Mouse (Mus musculus): ENCODE measurements around the gene Plxnd1.

Plxnd1 gene

DNA sequence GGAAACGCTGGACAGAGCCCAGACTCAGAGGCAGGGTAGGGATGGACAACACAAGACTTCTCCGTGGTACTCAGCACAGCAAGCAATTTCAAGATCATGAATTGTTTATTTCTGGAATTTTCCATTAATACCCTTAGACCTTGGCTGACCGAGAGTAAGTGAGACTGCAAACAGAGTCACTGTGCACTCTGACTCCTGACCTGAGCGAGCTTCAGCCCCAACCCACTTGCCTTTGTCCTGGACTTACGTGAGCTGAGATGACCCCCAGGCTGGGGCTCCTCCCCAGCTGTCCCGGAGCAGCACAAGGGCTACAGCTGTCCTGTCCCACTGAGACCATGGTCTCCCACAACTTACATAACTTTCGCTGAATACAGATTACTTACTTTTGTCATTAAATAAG is 11.9 kb downstream of the Plxnd1 start:
- DNase-seq (ENCODE audit: low read depth, low spot score), result no peak

- DNase-seq (ENCODE audit: low read depth, low spot score), result no peak
These were observed 16.2 kb downstream of the Plxnd1 start for GRCm38 (mm10) chr6:115978596-115978995.

DNA sequence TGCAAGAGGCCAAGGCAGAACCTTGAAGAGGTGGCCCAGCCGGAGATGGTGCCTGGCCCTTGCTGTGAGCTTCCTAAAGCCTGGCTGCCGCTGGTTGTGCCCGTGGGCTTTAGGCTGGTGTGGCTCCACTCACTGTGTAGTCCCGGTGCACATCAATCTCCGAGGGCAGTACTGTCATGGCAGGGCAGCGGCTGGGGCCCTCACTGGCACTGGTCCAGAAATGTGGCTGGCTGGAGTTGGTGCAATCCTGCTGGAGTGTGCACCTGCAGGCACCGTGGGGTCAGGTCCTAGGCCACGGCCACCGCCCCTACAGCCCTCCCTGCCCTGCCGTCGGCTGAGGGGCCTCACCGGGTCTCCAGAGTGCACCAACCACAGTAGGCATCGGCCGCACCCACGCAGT is 17.0 kb downstream of the Plxnd1 start:
- no peak for DNase-seq (ENCODE audit: low read depth, low spot score)

DNA sequence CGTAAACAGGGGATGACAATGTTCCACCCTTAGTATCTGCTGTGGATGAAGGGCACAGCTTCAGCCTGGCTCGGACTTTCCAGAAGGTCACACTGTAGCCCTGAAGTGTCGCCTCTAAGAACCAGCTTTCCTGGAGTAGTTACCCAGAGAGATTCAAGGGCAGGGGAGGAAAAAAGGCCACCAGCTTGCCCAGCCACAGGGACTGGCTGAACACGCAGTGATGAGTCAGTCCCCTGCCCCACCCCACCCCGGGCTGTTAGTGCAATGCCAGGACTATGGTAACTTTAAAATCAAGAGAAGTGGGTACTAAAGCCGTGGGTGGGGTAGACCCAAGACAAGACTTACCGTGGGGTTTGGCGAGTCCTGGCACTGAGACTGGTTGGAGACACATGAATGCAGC is 19.2 kb downstream of the Plxnd1 start:
- DNase-seq (ENCODE audit: low read depth, low spot score), result no peak

DNA sequence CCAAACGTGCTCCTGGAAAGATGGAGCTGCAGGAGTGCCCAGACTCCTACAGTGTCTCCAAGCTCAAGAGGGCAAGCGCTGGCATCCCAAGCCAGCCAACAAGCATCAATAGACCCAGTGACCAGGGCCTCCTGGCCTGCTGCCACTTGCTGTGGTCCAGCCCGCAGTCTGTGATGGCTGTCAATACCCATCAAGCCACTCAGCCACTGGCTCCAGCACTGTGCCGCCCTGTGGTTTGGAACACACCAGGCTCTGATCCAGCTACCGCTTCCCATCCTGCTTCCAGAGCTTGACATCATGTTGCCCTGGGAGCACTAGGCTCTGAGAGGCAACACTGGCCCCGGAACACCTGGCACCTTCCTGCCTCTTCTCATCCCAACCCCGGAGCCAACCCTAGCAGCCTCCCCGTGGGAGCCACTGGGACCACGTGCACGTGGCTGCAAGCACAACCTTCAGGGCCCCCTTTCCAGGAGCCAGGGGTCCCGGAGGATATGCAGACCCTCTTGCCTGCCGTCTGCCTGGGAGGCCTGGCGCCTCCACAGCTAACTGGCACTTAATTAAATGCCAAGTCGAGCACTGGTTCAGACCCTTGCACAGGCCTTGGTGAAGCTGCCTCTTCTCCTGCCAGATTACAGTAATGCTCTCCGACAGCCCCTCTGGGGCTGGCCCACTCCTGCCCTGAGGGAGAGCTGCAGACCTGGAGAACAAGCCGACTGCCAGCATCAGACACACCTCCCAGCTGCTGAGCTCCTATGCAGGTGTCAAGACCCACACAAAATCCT is 20.7 kb downstream of the Plxnd1 start:
- DNase-seq (ENCODE audit: low read depth, low spot score), result no peak

DNA sequence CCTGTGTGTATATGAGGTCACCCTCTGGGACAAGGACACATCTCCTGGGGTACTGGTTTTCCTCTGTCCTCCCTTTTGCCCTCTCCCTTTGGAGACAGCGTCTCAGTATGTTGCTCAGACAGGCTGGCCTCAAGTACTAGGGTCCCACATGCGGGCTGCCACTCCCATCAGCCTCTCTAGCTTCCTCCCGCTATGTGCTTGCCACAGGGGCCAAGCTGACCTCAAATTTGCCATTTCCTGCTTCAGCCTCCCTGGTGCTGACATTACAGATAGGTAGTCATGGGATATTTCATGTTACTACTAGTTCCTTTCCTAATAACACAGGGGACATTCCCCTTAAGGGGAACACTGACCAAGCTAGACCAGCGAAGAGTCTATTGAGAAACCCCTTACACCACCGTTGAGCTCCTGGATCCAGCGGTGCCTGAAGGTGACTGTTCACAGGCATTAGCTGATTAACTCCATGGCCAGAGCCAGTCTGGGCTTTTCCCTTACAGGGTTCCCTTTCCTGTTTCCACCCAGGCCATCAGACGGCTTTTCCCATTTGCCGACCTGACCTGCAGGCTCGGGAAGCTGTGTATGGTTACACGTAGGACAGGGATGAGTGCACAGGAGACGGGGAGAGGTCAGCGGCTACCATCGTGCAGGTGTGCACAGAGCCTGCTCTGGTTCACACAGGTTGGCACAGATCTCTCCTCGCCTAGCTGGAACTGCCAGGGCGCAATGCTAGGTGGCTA is 21.5 kb downstream of the Plxnd1 start:
- no peak for DNase-seq (ENCODE audit: low read depth, low spot score)

- no peak for DNase-seq (ENCODE audit: low read depth, low spot score)
These were observed 22.6 kb downstream of the Plxnd1 start for GRCm38 (mm10) chr6:115972083-115972764.

- DNase-seq (ENCODE audit: low read depth, low spot score), result no peak
These were observed 23.3 kb downstream of the Plxnd1 start for GRCm38 (mm10) chr6:115971273-115972060.

DNA sequence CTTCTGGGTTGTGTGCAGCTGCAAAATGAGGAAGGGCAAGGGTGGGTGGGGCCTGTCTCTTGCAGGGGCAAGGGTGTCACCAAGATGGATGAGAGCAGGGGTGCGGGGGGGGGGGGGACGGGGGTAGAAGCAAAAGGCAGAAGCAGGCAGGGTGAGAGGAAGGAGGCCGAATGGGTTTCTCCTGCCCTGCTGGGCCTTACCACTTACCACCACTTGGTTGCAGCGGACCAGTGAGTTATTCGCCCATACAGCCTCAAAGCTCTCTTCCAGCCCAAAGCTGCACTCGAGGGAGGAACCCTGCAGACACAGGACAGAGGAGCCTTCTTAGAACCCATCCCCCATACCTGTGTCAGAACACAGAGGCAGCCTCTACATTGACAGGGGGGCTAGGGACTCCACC is 24.9 kb downstream of the Plxnd1 start:
- no peak for DNase-seq (ENCODE audit: low read depth, low spot score)

DNA sequence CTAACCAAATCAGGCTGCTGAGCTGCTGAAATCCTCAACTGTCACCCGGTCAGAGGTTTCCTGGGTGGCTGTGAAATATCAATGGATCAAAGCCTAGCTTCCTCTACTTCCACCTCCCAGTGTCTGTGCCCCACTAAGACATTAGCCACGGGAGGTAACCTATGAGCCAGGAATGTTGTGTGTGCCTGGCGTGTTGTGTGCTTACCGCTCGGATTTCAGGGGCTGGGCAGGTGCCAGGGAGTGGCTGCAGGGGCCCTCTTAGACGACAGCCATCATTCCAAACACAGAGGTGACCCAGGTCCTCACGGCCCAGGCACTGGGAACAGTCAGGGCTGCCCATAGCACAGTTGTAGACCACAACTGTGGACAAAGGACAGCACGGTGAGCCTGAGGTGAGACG is 25.7 kb downstream of the Plxnd1 start:
- DNase-seq (ENCODE audit: low read depth, low spot score), result no peak

DNA sequence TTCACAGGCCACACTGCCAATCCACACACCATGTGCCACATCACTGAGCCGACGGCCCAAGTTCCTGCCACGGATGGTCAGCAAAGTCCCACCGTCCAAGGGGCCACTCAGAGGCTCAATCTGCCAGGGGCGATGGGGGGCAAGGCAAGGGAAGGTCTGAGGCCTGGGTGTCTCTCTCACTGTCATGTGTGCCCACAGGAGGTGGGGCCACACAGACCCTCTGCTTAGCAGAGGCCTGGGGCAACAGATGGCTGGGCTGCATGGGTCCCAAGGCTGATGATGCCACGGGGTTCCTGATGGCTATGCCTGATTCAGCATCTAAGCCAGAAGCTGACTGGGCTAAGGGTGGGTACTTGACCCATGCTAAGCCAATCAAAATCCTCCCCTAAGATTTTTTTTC is 26.1 kb downstream of the Plxnd1 start:
- DNase-seq (ENCODE audit: low read depth, low spot score), result no peak

- no peak for DNase-seq (ENCODE audit: low read depth, low spot score)
These were observed 26.7 kb downstream of the Plxnd1 start for GRCm38 (mm10) chr6:115968086-115968485.

- no peak for DNase-seq (ENCODE audit: low read depth, low spot score)
These were observed 27.4 kb downstream of the Plxnd1 start for GRCm38 (mm10) chr6:115967291-115967880.

- no peak for DNase-seq (ENCODE audit: low read depth, low spot score)
These were observed 28.4 kb downstream of the Plxnd1 start for GRCm38 (mm10) chr6:115966227-115966966.

DNA sequence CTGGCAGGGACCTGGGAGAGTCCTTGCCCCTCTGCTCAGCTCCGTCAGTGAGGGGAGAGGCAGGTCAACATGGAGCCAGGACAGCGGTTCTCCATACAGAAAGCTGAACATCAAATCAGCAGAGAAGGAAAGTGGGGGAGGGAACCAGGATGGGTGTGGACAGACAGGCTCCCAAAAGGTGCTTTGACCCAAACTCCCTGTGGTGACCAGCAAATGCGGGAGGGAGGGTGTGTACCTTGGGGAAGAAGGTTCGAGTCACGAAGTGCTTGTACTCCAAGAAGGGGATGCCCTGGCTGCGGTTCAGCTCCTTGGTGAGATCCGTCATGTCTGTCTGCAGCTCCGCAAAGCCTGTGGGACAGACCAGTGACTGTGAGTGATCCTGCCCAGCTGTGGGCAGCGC is 31.1 kb downstream of the Plxnd1 start:
- no peak for DNase-seq (ENCODE audit: low read depth, low spot score)

- DNase-seq (ENCODE audit: low read depth, low spot score), result no peak
These were observed 32.2 kb downstream of the Plxnd1 start for GRCm38 (mm10) chr6:115962439-115963085.

DNA sequence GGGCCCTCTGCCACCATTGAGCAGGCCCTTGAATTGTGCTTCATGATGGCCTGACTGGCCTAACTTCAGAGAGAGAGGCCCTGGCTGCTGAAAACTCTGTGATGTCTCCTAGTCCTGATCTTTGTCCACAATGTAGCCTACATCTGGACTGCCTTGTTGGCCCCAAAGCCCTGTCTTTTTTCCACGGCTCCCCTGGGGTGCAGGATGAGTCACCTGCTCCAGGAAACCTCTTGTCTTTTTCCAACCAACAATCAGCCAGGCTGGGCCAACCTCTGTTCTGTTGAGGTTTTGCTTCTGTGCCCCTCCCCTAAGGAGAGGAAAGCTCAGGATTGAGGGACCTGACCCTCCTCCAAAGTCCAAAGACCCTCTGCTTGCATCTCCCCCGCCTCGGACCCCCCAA is 33.1 kb downstream of the Plxnd1 start:
- no peak for DNase-seq (ENCODE audit: low read depth, low spot score)

- DNase-seq (ENCODE audit: low read depth, low spot score), result no peak
These were observed 34.5 kb downstream of the Plxnd1 start for GRCm38 (mm10) chr6:115960322-115960721.

DNA sequence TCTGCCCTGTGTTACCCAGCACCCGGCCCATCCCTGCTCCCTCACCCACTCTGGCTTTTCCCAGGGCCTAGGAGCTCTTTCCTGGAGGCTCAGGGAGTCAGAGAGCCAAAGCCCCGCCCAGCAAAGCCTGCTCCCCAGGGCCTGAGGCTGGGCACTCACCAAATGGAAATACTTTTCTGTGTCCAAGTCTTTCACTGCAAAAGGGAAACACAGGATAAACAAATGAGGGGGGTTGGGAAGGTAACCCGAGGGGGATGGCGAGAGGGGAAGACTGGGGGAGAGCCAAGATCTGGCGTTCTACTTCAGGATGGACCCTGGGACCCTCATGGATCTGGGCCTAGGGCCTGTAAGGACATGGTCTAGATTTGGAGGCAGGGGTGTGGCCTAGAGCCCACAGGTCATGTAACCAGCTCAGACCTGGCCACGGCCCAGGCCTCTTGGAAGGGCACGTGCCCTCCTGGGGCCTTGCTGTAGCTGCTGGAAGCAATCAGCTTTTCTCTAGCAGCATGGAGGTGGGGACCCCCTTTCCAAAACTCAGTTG is 35.6 kb downstream of the Plxnd1 start:
- DNase-seq (ENCODE audit: low read depth, low spot score), result no peak

DNA sequence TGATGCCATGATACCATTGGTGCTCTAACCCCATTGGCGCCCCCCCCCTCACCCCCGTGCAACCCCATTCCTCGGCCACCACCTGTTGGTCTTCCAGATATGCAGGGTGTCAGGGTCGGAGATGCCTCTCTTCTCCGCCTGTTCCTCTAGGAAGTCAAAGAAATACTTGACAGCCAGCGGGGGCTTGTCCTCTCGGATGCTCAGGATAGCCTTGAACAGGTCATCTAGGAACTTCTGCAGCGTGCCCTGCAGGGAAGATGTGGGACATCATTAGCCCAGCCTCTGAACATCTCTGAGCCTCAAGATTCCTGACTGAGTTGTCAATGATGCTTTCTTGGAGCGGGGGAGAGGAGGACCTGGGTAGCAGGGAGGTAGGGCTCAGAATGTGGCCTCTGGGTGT is 36.4 kb downstream of the Plxnd1 start:
- no peak for DNase-seq (ENCODE audit: low read depth, low spot score)

All from brain, embryonic 18.5 days (tissue).